Mouse (Mus musculus) liver, adult 2 months (tissue): ENCODE results near the gene 4921507P07Rik. TPM values are rescaled to one million over a fixed set of nuclear protein-coding genes. Genes with fewer than 3 reads are reported as not detected.

Source experiments
- DNase-seq: peaks from one replicate; pipeline ENCODE4 v3.0.0-alpha.2; 2011; ENCODE audit warnings: low read depth, low spot score; ENCODE audit errors: extremely low read depth
- H3K27ac ChIP-seq: fragments of 200-500 bp; replicated peaks from 2 replicates; pipeline ENCODE4 v1.5.1; 2012; ENCODE audit warnings: low read depth, mild to moderate bottlenecking, control low read depth, inconsistent platforms, low read length; ENCODE audit not compliant: insufficient read depth
- H3K27me3 ChIP-seq: fragments of 200-500 bp; 2 replicates; pipeline ENCODE4 v1.6.1; 2012; ENCODE audit warnings: mild to moderate bottlenecking, moderate library complexity, low read length, inconsistent platforms; ENCODE audit not compliant: control insufficient read depth, insufficient read depth
- H3K36me3 ChIP-seq: fragments of 200-500 bp; 2 replicates; pipeline ENCODE4 v1.6.1; 2012; ENCODE audit warnings: low read length, inconsistent platforms; ENCODE audit not compliant: control insufficient read depth, insufficient read depth
- H3K4me1 ChIP-seq: fragments of 200-500 bp; 2 replicates; pipeline ENCODE4 v1.6.1; 2011; ENCODE audit warnings: low read length; ENCODE audit not compliant: control insufficient read depth, insufficient read depth
- H3K4me3 ChIP-seq: fragments of 200-500 bp; 2 replicates; pipeline ENCODE4 v1.5.1; 2011; ENCODE audit warnings: low read depth, mild to moderate bottlenecking, control low read depth, low read length, moderate library complexity; ENCODE audit not compliant: insufficient read depth
- H3K79me2 ChIP-seq: fragments of 200-500 bp; 2 replicates; pipeline ENCODE4 v1.6.1; 2012; ENCODE audit warnings: inconsistent platforms, mild to moderate bottlenecking, low read length, moderate library complexity; ENCODE audit not compliant: control insufficient read depth, insufficient read depth
- H3K9ac ChIP-seq: fragments of 200-500 bp; 2 replicates; pipeline ENCODE4 v1.6.1; 2012; ENCODE audit warnings: low read depth, mild to moderate bottlenecking, control low read depth, inconsistent platforms, low read length
- CTCF ChIP-seq: fragments of 200-500 bp; IDR thresholded peaks from 2 replicates; pipeline ENCODE4 v1.5.1; 2011; ENCODE audit warnings: low read depth, low read length, control low read depth
- POLR2A ChIP-seq: fragments of 200-500 bp; IDR thresholded peaks from 2 replicates; pipeline ENCODE4 v1.6.1; 2011; ENCODE audit warnings: low read length, control low read depth; ENCODE audit not compliant: insufficient read depth; ENCODE audit errors: extremely low read depth
- WGBS: fragments of 180-500 bp; shearing (Covaris S2); methylation state at CpG from one replicate; pipeline ENCODE4 v1.1.7; 2018; 5-methylcytosine and 5-hydroxymethylcytosine counted together
- polyA plus RNA-seq: library from polyadenylated mRNA; depleted of rRNA; stranded (reverse); fragments of >200 nt; gene quantifications from 2 replicates; pipeline ENCODE4 v1.2.3, GENCODE M21; 2012
- total RNA-seq: library from RNA; depleted of rRNA; stranded (reverse); fragments of >200 nt; gene quantifications from 2 replicates; pipeline ENCODE4 v1.2.3, GENCODE M21; 2014

Gene 4921507P07Rik
- total and polyA plus RNA-seq, 2 experiments = 0.05 TPM; not detected in 1

- Histone ChIP-seq H3K4me3 (no peak overlapping the region), H3K36me3 (no peaks in the 10 kb centered on the region), H3K27me3 (no peaks in the 10 kb centered on the region), H3K4me1 (no peaks in the 10 kb centered on the region), H3K27ac (no peak overlapping the region), H3K9ac (no peak overlapping the region), H3K79me2 (no peaks in the 10 kb centered on the region)
- peak; percentile 72 for TF ChIP-seq CTCF
- no peak for TF ChIP-seq POLR2A
- DNase-seq = peak; percentile 50
- WGBS = 12% methylated on average over 7 of the region's 7 CpGs
These were observed 60.0 kb downstream of the 4921507P07Rik start for GRCm38 (mm10) chr6:50536461-50536892.

GRCm38 (mm10) chr6:50535346-50535745, 61.1 kb downstream of the 4921507P07Rik start:
- WGBS = 90% methylated on average over 3 of the region's 3 CpGs
- H3K4me1 ChIP-seq = no peaks in the 10 kb centered on the region
- no peak overlapping the region for H3K27ac ChIP-seq
- no peaks in the 10 kb centered on the region for H3K79me2 ChIP-seq
- TF ChIP-seq CTCF (no peak), POLR2A (no peak)
- DNase-seq = no peak
- H3K36me3 ChIP-seq = no peaks in the 10 kb centered on the region
- no peaks in the 10 kb centered on the region for H3K27me3 ChIP-seq
- H3K4me3 ChIP-seq = no peak overlapping the region
- H3K9ac ChIP-seq = no peak overlapping the region

GRCm38 (mm10) chr6:50531920-50532319, 64.5 kb downstream of the 4921507P07Rik start:
- DNase-seq = no peak
- Histone ChIP-seq H3K27me3 (no peaks in the 10 kb centered on the region), H3K9ac (no peak overlapping the region), H3K4me3 (no peak overlapping the region), H3K79me2 (no peaks in the 10 kb centered on the region), H3K4me1 (no peaks in the 10 kb centered on the region), H3K36me3 (no peaks in the 10 kb centered on the region), H3K27ac (no peak overlapping the region)
- 87% methylated on average over 8 of the region's 8 CpGs for WGBS
- TF ChIP-seq CTCF (no peak), POLR2A (no peak)

GRCm38 (mm10) chr6:50531003-50531402, 65.4 kb downstream of the 4921507P07Rik start:
- Histone ChIP-seq H3K79me2 (no peaks in the 10 kb centered on the region), H3K4me3 (no peak overlapping the region), H3K4me1 (no peaks in the 10 kb centered on the region), H3K27me3 (no peaks in the 10 kb centered on the region), H3K9ac (no peak overlapping the region), H3K27ac (no peak overlapping the region), H3K36me3 (no peaks in the 10 kb centered on the region)
- DNase-seq = no peak
- WGBS = 88% methylated on average over 3 of the region's 3 CpGs
- TF ChIP-seq POLR2A (no peak), CTCF (no peak)

- Histone ChIP-seq H3K4me1 (no peaks in the 10 kb centered on the region), H3K79me2 (no peaks in the 10 kb centered on the region), H3K36me3 (no peaks in the 10 kb centered on the region), H3K27me3 (no peaks in the 10 kb centered on the region), H3K9ac (no peak overlapping the region), H3K4me3 (no peak overlapping the region), H3K27ac (no peak overlapping the region)
- TF ChIP-seq POLR2A (no peak), CTCF (no peak)
- WGBS = 81% methylated on average over 11 of the region's 11 CpGs
- no peak for DNase-seq
These were observed 67.2 kb downstream of the 4921507P07Rik start for GRCm38 (mm10) chr6:50529194-50529593.

- TF ChIP-seq CTCF (no peak), POLR2A (no peak)
- DNase-seq = no peak
- Histone ChIP-seq H3K36me3 (no peaks in the 10 kb centered on the region), H3K4me1 (no peaks in the 10 kb centered on the region), H3K79me2 (no peaks in the 10 kb centered on the region), H3K9ac (no peak overlapping the region), H3K27me3 (no peaks in the 10 kb centered on the region), H3K4me3 (no peak overlapping the region), H3K27ac (no peak overlapping the region)
- WGBS = 80% methylated on average over 9 of the region's 9 CpGs
These were observed 69.0 kb downstream of the 4921507P07Rik start for GRCm38 (mm10) chr6:50527416-50527815.
